Mouse (Mus musculus) spleen, postnatal 14 days (tissue): ENCODE data around the gene Tk2.
A peak's percentile ranks its signal among the peaks of the same experiment; 100 is the strongest.
"Not testable (repeated sequence)": the region's sequence is repeated elsewhere in the genome, so short reads cannot be mapped to it uniquely, and the experiment has no call there.

Experiments used
- DNase-seq, 2 experiments: peaks; one replicate each; pipeline ENCODE4 v3.0.0; 2021 to 2022; ENCODE audit warnings: low spot score in 2 of 2

Gene Tk2

GRCm38 (mm10) chr8:104248276-104248675 is at the start of gene Tk2:
Tk2 (minus strand) TSS chr8:104248558.
- peak; percentile 65 to 71 for DNase-seq

GRCm38 (mm10) chr8:104294396-104294795 is 46.0 kb upstream of the Tk2 start:
- DNase-seq = no peak

- DNase-seq = not testable (repeated sequence)
Measured at GRCm38 (mm10) chr8:104293081-104293480, 44.7 kb upstream of the Tk2 start, which contains the start of gene Cmtm2a. Cmtm2a (minus strand) TSS chr8:104293181.

- DNase-seq = no peak
Measured at GRCm38 (mm10) chr8:104268937-104269440, 20.6 kb upstream of the Tk2 start.

GRCm38 (mm10) chr8:104268368-104268767 is 20.0 kb upstream of the Tk2 start:
- DNase-seq = no peak

GRCm38 (mm10) chr8:104264271-104264935 is 16.0 kb upstream of the Tk2 start:
- not testable (repeated sequence) for DNase-seq

- not testable (repeated sequence) for DNase-seq
Measured at GRCm38 (mm10) chr8:104261802-104262201, 13.4 kb upstream of the Tk2 start.

GRCm38 (mm10) chr8:104253016-104253415 is 4.7 kb upstream of the Tk2 start:
- peak; percentile 37 to 57 for DNase-seq

GRCm38 (mm10) chr8:104251461-104251860 is 3.1 kb upstream of the Tk2 start:
- DNase-seq = no peak

- peak; percentile 78 to 81 for DNase-seq
Measured at GRCm38 (mm10) chr8:104250439-104251367, 2.3 kb upstream of the Tk2 start, which contains the start of gene Cklf. Cklf (plus strand) TSS chr8:104250861.

- DNase-seq = no peak
Measured at GRCm38 (mm10) chr8:104249442-104249996, 1.2 kb upstream of the Tk2 start.

GRCm38 (mm10) chr8:104247908-104248275 is 466 bp downstream of the Tk2 start:
- DNase-seq = no peak

GRCm38 (mm10) chr8:104247054-104247907 is 1.1 kb downstream of the Tk2 start:
- DNase-seq = peak; percentile 53 to 70

GRCm38 (mm10) chr8:104246621-104247020 is 1.7 kb downstream of the Tk2 start:
- no peak for DNase-seq

GRCm38 (mm10) chr8:104242038-104242644 is 6.2 kb downstream of the Tk2 start:
- DNase-seq = no peak

- DNase-seq = no peak
Measured at GRCm38 (mm10) chr8:104239418-104239861, 8.9 kb downstream of the Tk2 start.

- DNase-seq = no peak
Measured at GRCm38 (mm10) chr8:104234573-104234972, 13.8 kb downstream of the Tk2 start.

GRCm38 (mm10) chr8:104232919-104233318 is 15.4 kb downstream of the Tk2 start:
- DNase-seq = no peak

- DNase-seq = no peak
Measured at GRCm38 (mm10) chr8:104232039-104232438, 16.3 kb downstream of the Tk2 start.

GRCm38 (mm10) chr8:104230377-104230776 is 18.0 kb downstream of the Tk2 start:
- no peak for DNase-seq

- no peak for DNase-seq
Measured at GRCm38 (mm10) chr8:104227048-104227447, 21.3 kb downstream of the Tk2 start.
